Mouse (Mus musculus) lung, postnatal 0 days (tissue): Measurements from ENCODE around the gene Pgpep1. TPM values are rescaled to one million over a fixed set of nuclear protein-coding genes. Genes with fewer than 3 reads are reported as not detected.
A peak's percentile ranks its signal among the peaks of the same experiment; 100 is the strongest.

ENCODE experiments used
- ATAC-seq: fragments of 200-750 bp; cut with Nextera tagmentation; 2 replicates; pipeline ENCODE4 v1.8.0; 2017; ENCODE audit warnings: moderate library complexity
- DNase-seq: peaks from one replicate; pipeline ENCODE4 v3.0.0-alpha.2; 2016; ENCODE audit warnings: low spot score
- H3K27ac ChIP-seq: fragments of 300-500 bp; sonication (generic); 2 replicates; pipeline ENCODE4 v1.5.1; 2014; ENCODE audit warnings: antibody characterized with exemption, mild to moderate bottlenecking, low read length, mixed read lengths
- H3K27me3 ChIP-seq: fragments of 300-500 bp; sonication (generic); replicated peaks from 2 replicates; pipeline ENCODE4 v1.6.1; 2014; ENCODE audit warnings: low read length, mixed read lengths; ENCODE audit not compliant: insufficient read depth
- H3K36me3 ChIP-seq: fragments of 300-500 bp; sonication (generic); 2 replicates; pipeline ENCODE4 v1.6.1; 2014; ENCODE audit warnings: low read length, mixed read lengths; ENCODE audit not compliant: insufficient read depth
- H3K4me1 ChIP-seq: fragments of 300-500 bp; sonication (generic); 2 replicates; pipeline ENCODE4 v1.6.1; 2014; ENCODE audit warnings: antibody characterized with exemption, low read depth, low read length, mixed read lengths; ENCODE audit not compliant: insufficient read depth
- H3K4me2 ChIP-seq: fragments of 300-500 bp; sonication (generic); replicated peaks from 2 replicates; pipeline ENCODE4 v1.6.1; 2014; ENCODE audit warnings: low read depth, mild to moderate bottlenecking, low read length, moderate library complexity, mixed read lengths
- H3K4me3 ChIP-seq: fragments of 300-500 bp; sonication (generic); 2 replicates; pipeline ENCODE4 v1.5.1; 2014; ENCODE audit warnings: low read depth, low read length
- H3K9ac ChIP-seq: fragments of 300-500 bp; sonication (generic); replicated peaks from 2 replicates; pipeline ENCODE4 v1.6.1; 2014; ENCODE audit warnings: low read depth, mild to moderate bottlenecking
- H3K9me3 ChIP-seq: fragments of 300-500 bp; sonication (generic); 2 replicates; pipeline ENCODE4 v1.6.1; 2016; ENCODE audit warnings: low read length, mixed read lengths
- CTCF ChIP-seq: IDR thresholded peaks from 2 replicates; pipeline ENCODE4 v1.5.1; 2016; ENCODE audit warnings: antibody characterized with exemption, mild to moderate bottlenecking
- EP300 ChIP-seq: IDR thresholded peaks from 2 replicates; pipeline ENCODE4 v1.6.1; 2016; ENCODE audit warnings: antibody characterized with exemption, mild to moderate bottlenecking, control low read depth
- WGBS: fragments of 180-500 bp; shearing (Covaris S2); extraction: QIAGEN DNeasy Blood & Tissue Kit; methylation state at CpG from one replicate; pipeline ENCODE4 v1.1.7; 2014; 5-methylcytosine and 5-hydroxymethylcytosine counted together
- polyA plus RNA-seq: library from polyadenylated mRNA; unstranded; fragments of >200 nt; fragmentation: Nextera tagmentation; extraction: Ambion mirVana; gene quantifications from 2 replicates; pipeline ENCODE4 v1.2.1, GENCODE M21; 2015

Gene Pgpep1
- polyA plus RNA-seq, 1 experiment from 2014 or later = 32.9 TPM

GRCm38 (mm10) chr8:70646775-70647174 is 13.4 kb downstream of the Pgpep1 start:
- no peak for ATAC-seq
- Histone ChIP-seq H3K4me2 (no peak overlapping the region), H3K27me3 (no peaks in the 10 kb centered on the region), H3K9ac (no peak overlapping the region), H3K9me3 (no peaks in the 10 kb centered on the region), H3K27ac (no peak overlapping the region), H3K4me1 (peaks cover 26% of the 10 kb centered on the region; the same call in 1 of the 2 replicates), H3K36me3 (peaks cover 12% of the 10 kb centered on the region), H3K4me3 (no peak overlapping the region)
- TF ChIP-seq EP300 (no peak), CTCF (no peak)
- DNase-seq = no peak

GRCm38 (mm10) chr8:70646369-70646768 is 13.8 kb downstream of the Pgpep1 start:
- 75% methylated on average over 6 of the region's 6 CpGs for WGBS
- Histone ChIP-seq H3K4me1 (peaks cover 26% of the 10 kb centered on the region; the same call in 1 of the 2 replicates), H3K27ac (no peak overlapping the region)

DNA sequence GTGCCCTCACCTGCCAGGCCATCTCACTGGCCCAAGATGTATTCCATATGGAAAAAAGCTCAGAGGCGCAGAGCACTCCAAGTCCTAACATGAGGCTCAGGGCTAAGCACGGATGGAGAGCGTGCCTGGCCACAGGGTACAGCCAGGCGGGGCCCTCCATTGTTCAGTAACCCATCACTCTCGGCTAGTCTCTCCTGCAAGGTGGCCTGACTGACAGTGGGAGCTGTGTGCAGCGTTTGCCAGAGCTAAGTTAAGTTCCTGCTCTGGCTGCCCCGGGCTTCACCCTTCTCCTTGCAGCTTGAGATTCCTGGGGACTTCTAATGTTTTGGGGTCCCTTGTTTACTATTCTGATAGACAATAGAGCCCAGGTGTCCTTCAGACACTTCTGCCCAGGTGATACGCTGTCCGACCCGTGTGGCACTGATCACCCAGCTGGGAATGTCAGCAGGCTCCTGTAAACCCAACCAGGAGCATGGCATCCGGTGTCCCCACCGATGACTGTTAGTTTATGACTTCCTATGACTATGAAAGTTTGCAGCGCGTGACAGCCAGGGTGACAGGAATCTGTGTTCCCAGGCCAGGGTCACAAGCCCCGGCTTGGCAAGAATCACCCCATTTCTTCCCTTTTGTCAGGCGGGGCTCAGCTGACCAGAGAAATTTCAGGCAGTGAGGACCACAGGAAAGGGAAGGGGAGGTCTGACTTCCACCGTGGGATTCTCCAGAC is 14.5 kb downstream of the Pgpep1 start:
- H3K9me3 ChIP-seq = no peaks in the 10 kb centered on the region
- peak; percentile 36 for DNase-seq
- H3K9ac ChIP-seq = no peak overlapping the region
- TF ChIP-seq EP300 (peak; percentile 47; the same call in 1 of the 2 replicates), CTCF (no peak)
- no peaks in the 10 kb centered on the region for H3K27me3 ChIP-seq
- no peak overlapping the region for H3K27ac ChIP-seq
- peaks cover 26% of the 10 kb centered on the region; the same call in 1 of the 2 replicates for H3K4me1 ChIP-seq
- H3K4me2 ChIP-seq = no peak overlapping the region
- no peak overlapping the region for H3K4me3 ChIP-seq
- 0 out of 2 replicates have a peak, but pooled peaks cover 5% of the 10 kb centered on the region for H3K36me3 ChIP-seq
- WGBS = 44% methylated on average over 17 of the region's 17 CpGs
- no peak; the same call in 1 of the 2 replicates for ATAC-seq

More at GRCm38 (mm10) chr8:70646369-70646768, 13.8 kb downstream of the Pgpep1 start:
- Histone ChIP-seq H3K36me3 (peaks cover 9% of the 10 kb centered on the region), H3K4me3 (no peak overlapping the region), H3K4me2 (no peak overlapping the region), H3K27me3 (no peaks in the 10 kb centered on the region), H3K9me3 (no peaks in the 10 kb centered on the region), H3K9ac (no peak overlapping the region)
- TF ChIP-seq CTCF (no peak), EP300 (no peak)
- no peak for DNase-seq
- no peak for ATAC-seq

DNA sequence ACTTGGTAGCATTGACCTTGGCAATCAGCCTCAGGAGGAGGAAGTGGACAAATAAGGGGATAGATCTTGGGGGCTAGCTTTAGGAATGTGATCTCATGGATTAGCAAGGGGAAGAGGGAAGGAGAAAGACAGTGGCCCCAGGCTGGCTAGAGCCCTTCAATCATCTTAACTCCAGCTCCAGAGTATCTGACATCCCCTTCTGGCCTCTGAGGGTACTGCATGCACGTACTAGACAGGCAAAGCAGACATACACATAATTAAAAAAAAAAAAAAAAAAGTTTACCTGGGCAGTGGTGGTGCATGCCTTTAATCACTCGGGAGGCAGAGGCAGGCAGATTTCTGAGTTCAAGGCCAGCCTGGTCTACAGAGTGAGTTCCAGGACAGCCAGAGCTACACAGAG is 16.1 kb downstream of the Pgpep1 start:
- H3K4me2 ChIP-seq = no peak overlapping the region
- no peak overlapping the region for H3K9ac ChIP-seq
- H3K27me3 ChIP-seq = no peaks in the 10 kb centered on the region
- TF ChIP-seq EP300 (no peak), CTCF (peak; percentile 56)
- no peak for ATAC-seq
- H3K4me3 ChIP-seq = no peak overlapping the region
- no peak overlapping the region for H3K27ac ChIP-seq
- H3K36me3 ChIP-seq = no peaks in the 10 kb centered on the region
- H3K9me3 ChIP-seq = no peaks in the 10 kb centered on the region
- DNase-seq = peak; percentile 4
- WGBS = 70% methylated on average over 2 of the region's 2 CpGs
- H3K4me1 ChIP-seq = peaks cover 17% of the 10 kb centered on the region; the same call in 1 of the 2 replicates

DNA sequence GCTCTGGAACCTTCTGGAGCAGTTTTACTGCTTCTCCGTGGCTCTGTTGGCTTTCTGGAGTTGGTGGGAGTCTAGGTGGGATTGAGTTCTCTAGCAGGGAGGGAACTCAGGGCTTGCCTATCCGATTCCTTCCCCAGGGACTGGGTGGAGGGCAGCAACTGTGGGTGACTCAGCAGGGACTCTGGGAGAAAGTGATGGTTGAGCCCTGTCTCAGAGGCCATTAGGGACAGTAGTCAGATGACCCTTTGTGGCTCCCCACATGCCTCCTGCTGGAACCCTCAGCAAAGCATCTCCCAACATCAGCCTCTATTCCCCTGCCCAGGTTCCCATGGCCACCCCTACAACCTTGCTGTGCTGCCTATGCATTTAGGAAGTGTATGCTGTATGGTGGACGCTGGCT is 17.2 kb downstream of the Pgpep1 start:
- 66% methylated on average over 3 of the region's 3 CpGs for WGBS
- Histone ChIP-seq H3K4me2 (no peak overlapping the region), H3K4me3 (no peak overlapping the region), H3K4me1 (peaks cover 11% of the 10 kb centered on the region; the same call in 1 of the 2 replicates), H3K9ac (no peak overlapping the region), H3K27me3 (no peaks in the 10 kb centered on the region), H3K36me3 (no peaks in the 10 kb centered on the region), H3K27ac (no peak overlapping the region), H3K9me3 (no peaks in the 10 kb centered on the region)
- DNase-seq (no peak), ATAC-seq (no peak)
- no peak for TF ChIP-seq EP300
- no peak for TF ChIP-seq CTCF

GRCm38 (mm10) chr8:70638752-70639151 is 21.4 kb downstream of the Pgpep1 start:
- H3K9ac ChIP-seq = no peak overlapping the region
- H3K4me2 ChIP-seq = no peak overlapping the region
- DNase-seq (peak; percentile 3), ATAC-seq (no peak)
- H3K27ac ChIP-seq = no peak overlapping the region
- no peaks in the 10 kb centered on the region for H3K27me3 ChIP-seq
- H3K4me1 ChIP-seq = no peaks in the 10 kb centered on the region
- 63% methylated on average over 9 of the region's 9 CpGs for WGBS
- no peak for TF ChIP-seq CTCF
- no peak for TF ChIP-seq EP300
- H3K9me3 ChIP-seq = no peaks in the 10 kb centered on the region
- no peak overlapping the region for H3K4me3 ChIP-seq
- no peaks in the 10 kb centered on the region for H3K36me3 ChIP-seq
